Mouse (Mus musculus) ES-E14 (cell line): ENCODE data around the gene Add2. TPM values are rescaled to one million over a fixed set of nuclear protein-coding genes. Genes with fewer than 3 reads are reported as not detected.

Source experiments
- DNase-seq: peaks from one replicate; pipeline ENCODE4 v3.0.0-alpha.2; 2013; ENCODE audit warnings: low read depth, low spot score
- H3K27ac ChIP-seq: 2 replicates; pipeline ENCODE4 v1.5.1; 2012; ENCODE audit warnings: low read depth, mild to moderate bottlenecking, low read length, moderate library complexity, mixed read lengths; ENCODE audit not compliant: poor library complexity, insufficient read depth, severe bottlenecking
- H3K36me3 ChIP-seq: 2 replicates; pipeline ENCODE4 v1.6.1; 2012; ENCODE audit warnings: mild to moderate bottlenecking, low read length, moderate library complexity, mixed read lengths; ENCODE audit not compliant: control insufficient read depth, poor library complexity, insufficient read depth, severe bottlenecking
- H3K4me1 ChIP-seq, 2 experiments: fragments of 150-350 bp in 1 of 2; sonication (generic) in 1 of 2; 2 replicates each; pipeline ENCODE4 v1.6.1; 2012; ENCODE audit warnings: low read length in 2 of 2, mild to moderate bottlenecking in 1 of 2, mixed read lengths in 1 of 2; ENCODE audit not compliant: control insufficient read depth in 2 of 2, insufficient read depth in 2 of 2, poor library complexity in 1 of 2
- H3K4me3 ChIP-seq, 2 experiments: fragments of 150-350 bp in 1 of 2; sonication (generic) in 1 of 2; 2 replicates each; pipeline ENCODE4 v1.5.1; 2012; ENCODE audit warnings: low read length in 2 of 2, low read depth in 1 of 2, mild to moderate bottlenecking in 1 of 2, mixed read lengths in 1 of 2; ENCODE audit not compliant: insufficient read depth in 1 of 2, poor library complexity in 1 of 2, severe bottlenecking in 1 of 2
- H3K9ac ChIP-seq: 2 replicates; pipeline ENCODE4 v1.6.1; 2012; ENCODE audit warnings: low read depth, mild to moderate bottlenecking, low read length, mixed read lengths; ENCODE audit not compliant: poor library complexity, insufficient read depth, severe bottlenecking
- H3K9me3 ChIP-seq: fragments of 150-350 bp; sonication (generic); 2 replicates; pipeline ENCODE4 v1.6.1; 2012; ENCODE audit warnings: low read depth, mild to moderate bottlenecking, low read length; ENCODE audit not compliant: control insufficient read depth, insufficient read depth
- CHD2 ChIP-seq: IDR thresholded peaks from 2 replicates; pipeline ENCODE4 v1.6.1; 2014; ENCODE audit warnings: mild to moderate bottlenecking, low read depth, low read length, inconsistent platforms
- HCFC1 ChIP-seq: IDR thresholded peaks from 2 replicates; pipeline ENCODE4 v1.6.1; 2012; ENCODE audit warnings: low read length, inconsistent platforms, borderline replicate concordance; ENCODE audit not compliant: insufficient read depth
- MAFK ChIP-seq: IDR thresholded peaks from 2 replicates; pipeline ENCODE4 v1.6.1; 2014; ENCODE audit warnings: mild to moderate bottlenecking, low read depth, low read length, inconsistent platforms; ENCODE audit not compliant: insufficient read depth
- ZC3H11A ChIP-seq: IDR thresholded peaks from 2 replicates; pipeline ENCODE4 v1.6.1; 2012; ENCODE audit warnings: low read depth, mild to moderate bottlenecking, inconsistent platforms, low read length, borderline replicate concordance
- ZNF384 ChIP-seq: IDR thresholded peaks from 2 replicates; pipeline ENCODE4 v1.6.1; 2012; ENCODE audit warnings: low read depth, low read length, inconsistent platforms
- in situ Hi-C, 2 experiments: fragments of 600-800 bp; cut with MboI; formaldehyde crosslinking; loops; one replicate each; pipeline ENCODE4 v1.15.1; 2025; ENCODE audit warnings: low sequenced_read_pairs in 2 of 2, inconsistent platforms in 1 of 2; ENCODE audit not compliant: unreplicated experiment in 2 of 2
- total RNA-seq: library from RNA; depleted of rRNA; stranded (reverse); fragments of 300-350 nt; gene quantifications from 2 replicates; pipeline ENCODE4 v1.2.3, GENCODE M21; 2012

Add2 gene
- total RNA-seq, 1 experiment: 2.5 TPM

DNA sequence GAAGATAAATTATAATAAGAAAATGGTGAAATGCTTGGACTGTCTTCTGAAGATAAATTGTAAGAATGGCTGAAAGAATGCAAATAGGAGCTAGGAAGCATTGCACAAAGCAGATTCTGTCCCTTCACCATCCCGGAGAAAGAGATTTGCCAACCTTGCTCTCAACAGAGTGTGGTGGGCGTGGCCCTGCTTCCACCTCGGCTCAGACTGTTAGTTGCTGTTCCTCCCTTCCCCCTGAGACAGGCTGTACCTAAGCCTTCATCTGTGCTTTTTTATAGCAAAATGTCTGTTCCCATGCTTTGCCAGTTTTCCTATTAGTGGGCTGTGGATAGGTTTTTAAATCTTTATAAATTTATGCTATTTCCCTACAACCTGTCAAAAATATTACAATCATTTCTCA, 59.3 kb downstream of the Add2 start:
- H3K27ac ChIP-seq: no peak overlapping the region
- in situ Hi-C loops: no loop called here
- no peak overlapping the region for H3K4me3 ChIP-seq
- no peaks in the 10 kb centered on the region for H3K9me3 ChIP-seq
- H3K36me3 ChIP-seq: no peaks in the 10 kb centered on the region
- no peak overlapping the region for H3K9ac ChIP-seq
- no peaks in the 10 kb centered on the region for H3K4me1 ChIP-seq
- no peak for TF ChIP-seq ZNF384
- DNase-seq: no peak

DNA sequence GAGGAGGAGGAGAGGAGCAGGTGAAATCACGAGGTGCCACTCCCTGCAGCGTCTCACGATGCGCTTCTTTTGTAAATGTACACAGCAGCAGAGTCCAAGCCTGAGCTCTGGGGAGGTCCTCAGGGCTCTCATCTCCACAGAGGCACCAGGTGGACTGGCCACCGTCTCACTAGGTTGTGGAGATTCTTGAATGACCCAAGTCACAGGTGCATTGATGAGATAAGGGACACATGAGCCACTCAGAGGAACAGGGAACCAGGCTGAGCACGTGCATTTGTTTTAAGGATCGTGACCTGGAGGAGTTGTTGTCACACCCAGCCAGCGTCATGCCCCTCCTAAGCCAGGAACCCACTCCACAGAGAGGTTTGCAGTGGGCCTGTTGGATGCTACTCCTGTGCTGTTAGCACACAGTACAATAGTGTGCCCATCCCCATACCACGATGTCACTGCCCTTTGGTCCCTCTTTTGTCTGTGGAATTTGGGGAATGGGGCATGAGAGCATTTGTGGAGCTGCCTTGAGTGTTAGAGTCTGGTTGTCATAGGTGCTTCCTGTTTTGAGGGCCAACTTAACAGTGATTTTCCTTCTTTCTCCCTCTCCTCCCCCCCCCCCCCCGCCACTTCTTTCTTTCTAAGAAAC, 65.8 kb downstream of the Add2 start:
- in situ Hi-C loops: no loop called here
- Histone ChIP-seq H3K9me3 (no peaks in the 10 kb centered on the region), H3K36me3 (no peaks in the 10 kb centered on the region), H3K4me1 (peaks cover 0 to 6% of the 10 kb centered on the region in 2 experiments; a peak in 1 of 4 replicates), H3K4me3 (no peak overlapping the region), H3K9ac (no peak overlapping the region), H3K27ac (no peak overlapping the region)
- TF ChIP-seq HCFC1 (no peak), ZC3H11A (no peak), MAFK (no peak), CHD2 (no peak), ZNF384 (no peak)
- no peak for DNase-seq

DNA sequence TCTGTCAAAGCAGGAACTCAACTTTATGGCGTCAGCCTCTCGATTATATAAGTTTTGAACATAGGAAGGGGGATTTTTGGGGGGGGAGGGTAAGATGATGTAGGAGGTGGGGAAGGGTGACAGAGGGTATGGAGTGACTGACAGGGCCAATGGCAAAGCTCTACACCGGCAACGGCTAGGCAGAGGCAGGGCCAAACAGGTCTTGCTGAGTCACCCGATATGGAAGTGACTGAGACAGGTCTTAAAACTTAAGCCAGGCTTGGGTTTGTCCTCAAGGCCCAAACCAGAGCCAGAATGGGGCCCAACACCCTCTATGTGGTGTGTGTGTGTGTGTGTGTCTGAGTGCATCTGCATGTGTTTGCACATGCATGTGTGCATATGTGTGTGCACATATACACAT, 67.0 kb downstream of the Add2 start:
- Histone ChIP-seq H3K9ac (no peak overlapping the region), H3K36me3 (no peaks in the 10 kb centered on the region), H3K9me3 (no peaks in the 10 kb centered on the region), H3K4me3 (no peak overlapping the region), H3K27ac (no peak overlapping the region), H3K4me1 (peaks cover 0 to 6% of the 10 kb centered on the region in 2 experiments; a peak in 1 of 4 replicates)
- no peak for DNase-seq
- TF ChIP-seq MAFK: no peak
- TF ChIP-seq HCFC1: no peak
- TF ChIP-seq CHD2: no peak
- no peak for TF ChIP-seq ZNF384
- TF ChIP-seq ZC3H11A: no peak
- in situ Hi-C loops: no loop called here

DNA sequence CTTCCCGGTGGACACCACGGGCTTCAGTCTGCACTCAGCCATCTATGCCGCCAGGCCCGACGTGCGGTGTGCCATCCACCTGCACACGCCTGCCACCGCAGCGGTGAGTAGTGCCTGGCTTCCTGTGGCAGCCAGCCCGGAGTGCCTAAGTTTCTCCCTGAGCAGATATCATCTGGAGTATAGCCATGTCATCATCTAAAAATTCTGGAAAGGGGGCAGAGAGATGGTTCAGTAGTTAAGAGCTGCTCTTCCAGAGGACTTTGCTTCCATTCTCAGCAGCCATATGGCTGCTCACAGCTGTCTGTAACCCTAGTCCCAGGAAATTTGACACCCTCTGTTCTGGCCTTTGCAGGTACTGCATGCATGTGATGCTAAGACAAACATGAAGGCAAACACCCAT, 68.3 kb downstream of the Add2 start:
- DNase-seq: no peak
- TF ChIP-seq CHD2 (no peak), HCFC1 (no peak), ZC3H11A (no peak), ZNF384 (no peak), MAFK (no peak)
- Histone ChIP-seq H3K4me3 (no peak overlapping the region), H3K27ac (no peak overlapping the region), H3K9me3 (no peaks in the 10 kb centered on the region), H3K4me1 (peaks cover 0 to 6% of the 10 kb centered on the region in 2 experiments; a peak in 1 of 4 replicates), H3K36me3 (no peaks in the 10 kb centered on the region), H3K9ac (no peak overlapping the region)
- in situ Hi-C loops: no loop called here

DNA sequence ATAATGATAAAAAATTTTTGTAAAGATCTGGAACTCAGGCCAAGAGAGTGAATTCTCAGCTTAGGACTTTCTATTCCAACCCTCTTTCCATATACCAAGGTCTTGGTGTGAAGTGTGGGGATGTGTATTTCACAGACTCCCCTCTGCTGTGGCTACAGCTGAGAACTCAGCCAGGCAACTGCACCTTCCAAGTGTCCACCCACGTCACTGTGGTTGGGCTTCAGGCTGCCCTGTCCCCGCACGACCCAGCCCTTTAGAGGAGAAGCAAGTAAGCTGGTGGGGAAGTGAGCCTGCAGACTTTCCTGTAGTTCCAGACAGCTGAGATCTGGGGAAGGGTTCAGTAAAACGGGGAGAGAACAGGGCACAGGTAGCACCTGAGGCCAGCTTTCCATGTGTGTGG, 68.7 kb downstream of the Add2 start:
- no peak for DNase-seq
- TF ChIP-seq MAFK (no peak), HCFC1 (no peak), ZNF384 (no peak), ZC3H11A (no peak), CHD2 (no peak)
- H3K4me3 ChIP-seq: no peak overlapping the region
- no peaks in the 10 kb centered on the region for H3K36me3 ChIP-seq
- no peaks in the 10 kb centered on the region for H3K9me3 ChIP-seq
- in situ Hi-C loops: no loop called here
- no peak overlapping the region for H3K27ac ChIP-seq
- no peak overlapping the region for H3K9ac ChIP-seq
- peaks cover 0 to 6% of the 10 kb centered on the region in 2 experiments; a peak in 1 of 4 replicates for H3K4me1 ChIP-seq
